ENCODE assay signal across 14 mouse cellular contexts in the genomic region with DNA sequence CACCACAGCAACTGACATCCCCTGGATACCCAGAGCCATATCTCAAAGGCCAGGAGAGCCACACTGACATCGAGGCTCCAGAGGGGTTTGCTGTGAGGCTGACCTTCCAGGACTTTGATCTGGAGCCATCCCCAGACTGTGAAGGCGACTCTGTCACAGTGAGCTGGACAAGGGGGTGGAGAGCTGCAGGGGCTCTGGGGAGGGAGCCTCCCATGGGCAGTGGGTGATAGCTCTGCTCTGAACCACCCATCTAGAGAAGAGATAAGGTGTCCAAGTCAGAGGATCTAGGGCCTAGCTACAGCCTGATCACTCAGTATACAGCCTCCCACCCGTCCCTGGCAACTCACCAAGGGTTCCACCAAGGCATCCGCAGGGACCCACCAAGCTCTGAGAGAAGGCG. TPM values are rescaled to one million over a fixed set of nuclear protein-coding genes. Genes with fewer than 3 reads are reported as not detected.
DNase-seq lines count a peak whose midpoint lies in the region; ATAC-seq and TF ChIP-seq lines count a peak whose summit lies in the region.
"Had no signal": no experiment of that assay in that cellular context is flagged by ENCODE, and none has a peak within 500 bp of the region (broad histone marks: within the 10 kb centered on the region; RNA-seq: fewer than 3 reads in every experiment).

No protein-coding gene starts in this region.

- no peak overlapping the region for H3K9ac ChIP-seq in midbrain, embryonic 11.5 days (ENCODE audit: low read length)
- H3K9ac ChIP-seq in midbrain, postnatal 0 days (replicated peaks; ENCODE audit: low read length, poor library complexity, severe bottlenecking): no peak overlapping the region
- H3K9ac ChIP-seq in stomach, embryonic 15.5 days: no peak overlapping the region
- H3K9ac ChIP-seq: embryonic facial prominence, embryonic 12.5 days; hindbrain, embryonic 13.5 days had no signal

- H3K36me3 ChIP-seq in midbrain, embryonic 11.5 days (ENCODE audit: control insufficient read depth, insufficient read depth, low read length): no peaks in the 10 kb centered on the region
- no peaks in the 10 kb centered on the region for H3K36me3 ChIP-seq in midbrain, postnatal 0 days (ENCODE audit: insufficient read depth, low read length)
- no peaks in the 10 kb centered on the region for H3K36me3 ChIP-seq in stomach, embryonic 15.5 days
- H3K36me3 ChIP-seq: embryonic facial prominence, embryonic 12.5 days; hindbrain, embryonic 13.5 days had no signal

- no peaks in the 10 kb centered on the region for H3K27me3 ChIP-seq in midbrain, embryonic 11.5 days (ENCODE audit: control insufficient read depth, insufficient read depth, low read length)
- H3K27me3 ChIP-seq in midbrain, postnatal 0 days (ENCODE audit: insufficient read depth, low read length): no peaks in the 10 kb centered on the region
- H3K27me3 ChIP-seq in stomach, embryonic 15.5 days (replicated peaks): no peaks in the 10 kb centered on the region
- H3K27me3 ChIP-seq: embryonic facial prominence, embryonic 12.5 days; hindbrain, embryonic 13.5 days had no signal

- H3K9me3 ChIP-seq in midbrain, embryonic 11.5 days (ENCODE audit: control insufficient read depth, low read length): no peaks in the 10 kb centered on the region
- H3K9me3 ChIP-seq in midbrain, postnatal 0 days (ENCODE audit: low read length): no peaks in the 10 kb centered on the region
- no peaks in the 10 kb centered on the region for H3K9me3 ChIP-seq in stomach, embryonic 15.5 days
- H3K9me3 ChIP-seq: embryonic facial prominence, embryonic 12.5 days; hindbrain, embryonic 13.5 days had no signal

- TF ChIP-seq CTCF in midbrain, postnatal 0 days (IDR thresholded peaks at IDR 0.05): no peak

- DNase-seq in heart, adult 18-20 months: peak; percentile 36 to 37
- no peak for DNase-seq in heart, postnatal 25 days (ENCODE audit: low spot score)
- DNase-seq in midbrain, embryonic 11.5 days (ENCODE audit: low spot score, missing footprints): no peak
- DNase-seq in midbrain, postnatal 0 days (ENCODE audit: low spot score): no peak
- peak; percentile 29 for DNase-seq in heart, postnatal 4 days
- DNase-seq in left cerebral cortex, adult 11 months (ENCODE audit: low spot score): no peak
- no peak for DNase-seq in thymus, adult 18-20 months
- DNase-seq: cerebellum, adult 11 months; right cerebral cortex, postnatal 25 days had no signal

- no peak overlapping the region for H3K4me3 ChIP-seq in midbrain, embryonic 11.5 days (ENCODE audit: low read depth, low read length)
- no peak overlapping the region for H3K4me3 ChIP-seq in midbrain, postnatal 0 days (ENCODE audit: low read depth, low read length)
- no peak overlapping the region for H3K4me3 ChIP-seq in stomach, embryonic 15.5 days (replicated peaks)
- H3K4me3 ChIP-seq: embryonic facial prominence, embryonic 12.5 days; hindbrain, embryonic 13.5 days had no signal

- no peaks in the 10 kb centered on the region for H3K4me1 ChIP-seq in midbrain, embryonic 11.5 days (ENCODE audit: control insufficient read depth, insufficient read depth, low read length)
- H3K4me1 ChIP-seq in midbrain, postnatal 0 days (ENCODE audit: insufficient read depth, low read length): no peaks in the 10 kb centered on the region
- H3K4me1 ChIP-seq in stomach, embryonic 15.5 days: no peaks in the 10 kb centered on the region
- H3K4me1 ChIP-seq: hindbrain, embryonic 13.5 days had no signal

- H3K27ac ChIP-seq in midbrain, embryonic 11.5 days (ENCODE audit: low read depth, low read length): no peak overlapping the region
- H3K27ac ChIP-seq in midbrain, postnatal 0 days (ENCODE audit: low read depth, low read length): no peak overlapping the region
- H3K27ac ChIP-seq in stomach, embryonic 15.5 days: peak overlapping the region; percentile 23; the same call in 1 of the 2 replicates
- H3K27ac ChIP-seq: hindbrain, embryonic 13.5 days had no signal

- no peak overlapping the region for H3K4me2 ChIP-seq in midbrain, embryonic 11.5 days
- H3K4me2 ChIP-seq in midbrain, postnatal 0 days (ENCODE audit: low read depth, low read length, poor library complexity, severe bottlenecking): no peak overlapping the region
- no peak overlapping the region for H3K4me2 ChIP-seq in stomach, embryonic 15.5 days
- H3K4me2 ChIP-seq: embryonic facial prominence, embryonic 12.5 days; hindbrain, embryonic 13.5 days had no signal

- peak; percentile 45; the same call in 1 of the 2 replicates for ATAC-seq in midbrain, embryonic 11.5 days (ENCODE audit: low FRiP score)
- ATAC-seq in midbrain, postnatal 0 days (ENCODE audit: low FRiP score): no peak
- ATAC-seq in stomach, embryonic 15.5 days (ENCODE audit: insufficient read depth, low FRiP score, low read depth): no peak; the same call in 1 of the 2 replicates
- ATAC-seq: CD4-positive, CD25-positive, alpha-beta regulatory T cell, adult 4 months had no signal

- intact Hi-C loops in heart, postnatal 25 days (cut with DNase I): loop anchor here (5.0 kb wide), 1 partner anchor 48 kb away; a partner anchor contains a TSS

- whole genome bisulfite sequencing in midbrain, embryonic 11.5 days: 81% methylated on average over 5 of the region's 5 CpGs
- 87% methylated on average over 5 of the region's 5 CpGs for WGBS in midbrain, postnatal 0 days
- WGBS in stomach, embryonic 15.5 days: 69% methylated on average over 5 of the region's 5 CpGs

RNA-seq across cellular contexts. Expression of a gene that starts 1.0 kb away (rescaled TPM):
- total RNA-seq in heart, adult 18-20 months (2021): 1 to 10 TPM; 1.3 to 2.1 TPM
- 1 to 10 TPM; 1.1 to 1.3 TPM for total RNA-seq in heart, postnatal 25 days (2021)
- polyA plus RNA-seq in midbrain, embryonic 11.5 days (2014; fragmentation: Nextera tagmentation; extraction: Ambion mirVana): 0.23 and 0.28 TPM in 2 replicates
- total RNA-seq in midbrain, postnatal 0 days (2014; rRNA removed): 0.19 TPM in 1 of 2 replicates, not detected in the other
- polyA plus RNA-seq in midbrain, postnatal 0 days (2015; fragmentation: Nextera tagmentation; extraction: Ambion mirVana): 0.16 and 0.35 TPM in 2 replicates
- under 1 TPM; 0.63 to 0.76 TPM for total RNA-seq in heart, postnatal 4 days (2021)
- polyA plus RNA-seq in stomach, embryonic 15.5 days (2015; fragmentation: Nextera tagmentation; extraction: Ambion mirVana): 1.9 and 2.2 TPM in 2 replicates
- polyA plus RNA-seq: CD4-positive, CD25-positive, alpha-beta regulatory T cell, adult 4 months had no signal

RNA-seq across cellular contexts. Expression of a gene that starts 18.3 kb away (rescaled TPM):
- total RNA-seq in heart, adult 18-20 months (2021): 10 to 100 TPM; 12.0 to 17.7 TPM
- 10 to 100 TPM; 10.7 to 11.6 TPM for total RNA-seq in heart, postnatal 25 days (2021)
- polyA plus RNA-seq in midbrain, embryonic 11.5 days (2014; fragmentation: Nextera tagmentation; extraction: Ambion mirVana): 0.14 TPM in 1 of 2 replicates, not detected in the other
- total RNA-seq in midbrain, postnatal 0 days (2014; rRNA removed): 0.24 and 0.49 TPM in 2 replicates
- polyA plus RNA-seq in midbrain, postnatal 0 days (2015; fragmentation: Nextera tagmentation; extraction: Ambion mirVana): 0.42 and 0.54 TPM in 2 replicates
- total RNA-seq in heart, postnatal 4 days (2021): 1 to 10 TPM; 3.4 to 3.8 TPM
- polyA plus RNA-seq in stomach, embryonic 15.5 days (2015; fragmentation: Nextera tagmentation; extraction: Ambion mirVana): 4.5 and 6.6 TPM in 2 replicates

RNA-seq across cellular contexts. Expression of a gene that starts 29.3 kb away (rescaled TPM):
- total RNA-seq in heart, adult 18-20 months (2021): 1 to 10 TPM in 1 of 2 experiments, under 1 TPM in 1; 0.30 to 8.2 TPM
- total RNA-seq in heart, postnatal 25 days (2021): 1 to 10 TPM in 1 of 2 experiments, under 1 TPM in 1; 0.49 to 1.5 TPM
- 10.3 and 10.5 TPM in 2 replicates for polyA plus RNA-seq in midbrain, embryonic 11.5 days (2014; fragmentation: Nextera tagmentation; extraction: Ambion mirVana)
- 315 and 318 TPM in 2 replicates for total RNA-seq in midbrain, postnatal 0 days (2014; rRNA removed)
- polyA plus RNA-seq in midbrain, postnatal 0 days (2015; fragmentation: Nextera tagmentation; extraction: Ambion mirVana): 205 and 226 TPM in 2 replicates
- total RNA-seq in heart, postnatal 4 days (2021): under 1 TPM; 0.65 to 0.79 TPM
- 6.8 TPM in 2 replicates for polyA plus RNA-seq in stomach, embryonic 15.5 days (2015; fragmentation: Nextera tagmentation; extraction: Ambion mirVana)

RNA-seq across cellular contexts. Expression of a gene that starts 48.3 kb away (rescaled TPM):
- total RNA-seq in heart, adult 18-20 months (2021): 10 to 100 TPM; 27.9 to 33.2 TPM
- 10 to 100 TPM; 20.2 to 22.7 TPM for total RNA-seq in heart, postnatal 25 days (2021)
- 0.25 and 0.44 TPM in 2 replicates for polyA plus RNA-seq in midbrain, embryonic 11.5 days (2014; fragmentation: Nextera tagmentation; extraction: Ambion mirVana)
- total RNA-seq in midbrain, postnatal 0 days (2014; rRNA removed): 0.28 and 0.33 TPM in 2 replicates
- 0.48 and 0.83 TPM in 2 replicates for polyA plus RNA-seq in midbrain, postnatal 0 days (2015; fragmentation: Nextera tagmentation; extraction: Ambion mirVana)
- total RNA-seq in heart, postnatal 4 days (2021): 1 to 10 TPM; 7.9 to 9.1 TPM
- polyA plus RNA-seq in stomach, embryonic 15.5 days (2015; fragmentation: Nextera tagmentation; extraction: Ambion mirVana): 5.6 and 9.9 TPM in 2 replicates
- total RNA-seq: megakaryocyte progenitor cell, adult 5-6 weeks had no signal
- polyA plus RNA-seq: CD4-positive, CD25-positive, alpha-beta regulatory T cell, adult 4 months had no signal

Comparison
In these comparisons a context has a peak if more than half of its experiments do, and no peak if none do; other contexts are left out.
1. DNase-seq: peak in heart, adult 18-20 months (2 of 2) and heart, postnatal 4 days (single experiment); none in heart, postnatal 25 days (single experiment), midbrain, embryonic 11.5 days (single experiment), midbrain, postnatal 0 days (single experiment), left cerebral cortex, adult 11 months (single experiment) and thymus, adult 18-20 months (0 of 2).
2. RNA of a gene that starts 29.3 kb away (total RNA-seq): 315 to 318 TPM in midbrain, postnatal 0 days; 0.30 to 8.2 TPM in heart, adult 18-20 months, 0.49 to 1.5 TPM in heart, postnatal 25 days and 0.65 to 0.79 TPM in heart, postnatal 4 days; every median in the first group is over 10 times any median in the second.